Mouse (Mus musculus) liver, postnatal 0 days (tissue): Measurements from ENCODE around the gene Irf1.

Experiments
- CTCF ChIP-seq: sonication (generic); IDR thresholded peaks from 2 replicates; pipeline ENCODE4 v1.5.1; 2016; ENCODE audit warnings: antibody characterized with exemption, low read depth
- EP300 ChIP-seq: IDR thresholded peaks from 2 replicates; pipeline ENCODE4 v1.6.1; 2016; ENCODE audit warnings: antibody characterized with exemption, low read depth, mild to moderate bottlenecking

GRCm38 (mm10) chr11:53800975-53801374 lies 31.2 kb downstream of the Irf1 start:
- TF ChIP-seq CTCF (no peak), EP300 (no peak)
